Mouse (Mus musculus): ENCODE measurements around the gene Gm7075. TPM values are rescaled to one million over a fixed set of nuclear protein-coding genes. Genes with fewer than 3 reads are reported as not detected.

Gene Gm7075
- polyA plus RNA-seq, 1 experiment from 2014 or later, result not detected

DNA sequence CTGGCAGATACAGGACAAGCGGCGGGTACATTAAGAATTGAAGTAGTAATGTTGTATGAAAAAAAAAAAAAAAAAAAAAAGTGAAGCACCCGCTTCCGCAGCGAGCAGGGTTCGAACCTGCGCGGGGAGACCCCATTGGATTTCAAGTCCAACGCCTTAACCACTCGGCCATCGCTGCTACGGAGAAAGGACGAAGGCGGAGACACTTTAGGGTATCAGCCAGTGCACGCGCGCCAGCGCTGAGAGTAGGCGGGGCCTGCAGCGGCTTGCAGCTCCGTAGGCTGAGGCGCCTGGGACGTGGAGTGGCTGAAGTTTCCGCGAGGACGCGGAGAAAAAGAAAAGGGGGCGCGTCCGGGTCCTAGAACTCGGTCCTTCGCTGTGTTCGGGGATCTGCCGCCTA, 7.8 kb upstream of the Gm7075 start:
- DNase-seq (ENCODE audit: low spot score) (peak; percentile 99), ATAC-seq (ENCODE audit: low FRiP score, low TSS enrichment) (peak; percentile 95)
- peak overlapping the region; percentile 72 for H3K9ac ChIP-seq (ENCODE audit: low read length)
- peak overlapping the region; percentile 80 for H3K4me3 ChIP-seq (ENCODE audit: low read depth, low read length)
- TF ChIP-seq CTCF (IDR thresholded peaks at IDR 0.05; ENCODE audit: low read depth) (no peak), EP300 (optimal IDR thresholded peaks at IDR 0.05) (peak; percentile 47)
- H3K4me1 ChIP-seq (replicated peaks; ENCODE audit: control insufficient read depth, insufficient read depth), result no peaks in the 10 kb centered on the region
- H3K4me2 ChIP-seq (replicated peaks; ENCODE audit: low read depth), result peak overlapping the region; percentile 56
- H3K27me3 ChIP-seq (ENCODE audit: control insufficient read depth, insufficient read depth, low read length), result no peaks in the 10 kb centered on the region
- H3K36me3 ChIP-seq (ENCODE audit: control insufficient read depth, insufficient read depth, low read length), result no peaks in the 10 kb centered on the region
- under 1% methylated on average over 32 of the region's 34 CpGs for WGBS
- H3K9me3 ChIP-seq (ENCODE audit: control insufficient read depth, low read length), result no peaks in the 10 kb centered on the region
- H3K27ac ChIP-seq (replicated peaks), result peak overlapping the region; percentile 80

DNA sequence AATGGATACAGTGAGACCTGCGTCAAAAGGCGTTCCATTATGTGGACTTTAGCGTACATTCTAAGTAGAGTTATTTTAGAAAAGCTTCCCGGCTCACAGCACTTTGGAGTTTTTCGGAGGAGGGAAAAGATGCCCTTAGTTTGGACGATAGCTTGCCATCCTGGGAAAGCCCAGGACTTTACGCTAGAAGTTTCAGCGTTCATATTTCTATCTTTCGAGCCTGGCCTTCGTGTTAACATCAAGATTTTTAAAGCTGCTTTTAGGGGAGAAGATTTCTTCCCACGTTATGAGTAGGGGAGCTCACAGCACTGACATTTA, 7.4 kb upstream of the Gm7075 start:
- no peak for ATAC-seq (ENCODE audit: low FRiP score, low TSS enrichment)
- Histone ChIP-seq H3K4me1 (replicated peaks; ENCODE audit: control insufficient read depth, insufficient read depth) (no peaks in the 10 kb centered on the region), H3K9ac (ENCODE audit: low read length) (peak overlapping the region; percentile 55), H3K27me3 (ENCODE audit: control insufficient read depth, insufficient read depth, low read length) (no peaks in the 10 kb centered on the region), H3K4me3 (ENCODE audit: low read depth, low read length) (peak overlapping the region; percentile 80), H3K27ac (replicated peaks) (peak overlapping the region; percentile 35; the same call in 1 of the 2 replicates), H3K36me3 (ENCODE audit: control insufficient read depth, insufficient read depth, low read length) (no peaks in the 10 kb centered on the region), H3K9me3 (ENCODE audit: control insufficient read depth, low read length) (no peaks in the 10 kb centered on the region), H3K4me2 (replicated peaks; ENCODE audit: low read depth) (peak overlapping the region; percentile 56)
- under 1% methylated on average over 11 of the region's 11 CpGs for WGBS
- no peak for DNase-seq (ENCODE audit: low spot score)
- no peak for TF ChIP-seq EP300 (optimal IDR thresholded peaks at IDR 0.05)
- no peak for TF ChIP-seq CTCF (IDR thresholded peaks at IDR 0.05; ENCODE audit: low read depth)

DNA sequence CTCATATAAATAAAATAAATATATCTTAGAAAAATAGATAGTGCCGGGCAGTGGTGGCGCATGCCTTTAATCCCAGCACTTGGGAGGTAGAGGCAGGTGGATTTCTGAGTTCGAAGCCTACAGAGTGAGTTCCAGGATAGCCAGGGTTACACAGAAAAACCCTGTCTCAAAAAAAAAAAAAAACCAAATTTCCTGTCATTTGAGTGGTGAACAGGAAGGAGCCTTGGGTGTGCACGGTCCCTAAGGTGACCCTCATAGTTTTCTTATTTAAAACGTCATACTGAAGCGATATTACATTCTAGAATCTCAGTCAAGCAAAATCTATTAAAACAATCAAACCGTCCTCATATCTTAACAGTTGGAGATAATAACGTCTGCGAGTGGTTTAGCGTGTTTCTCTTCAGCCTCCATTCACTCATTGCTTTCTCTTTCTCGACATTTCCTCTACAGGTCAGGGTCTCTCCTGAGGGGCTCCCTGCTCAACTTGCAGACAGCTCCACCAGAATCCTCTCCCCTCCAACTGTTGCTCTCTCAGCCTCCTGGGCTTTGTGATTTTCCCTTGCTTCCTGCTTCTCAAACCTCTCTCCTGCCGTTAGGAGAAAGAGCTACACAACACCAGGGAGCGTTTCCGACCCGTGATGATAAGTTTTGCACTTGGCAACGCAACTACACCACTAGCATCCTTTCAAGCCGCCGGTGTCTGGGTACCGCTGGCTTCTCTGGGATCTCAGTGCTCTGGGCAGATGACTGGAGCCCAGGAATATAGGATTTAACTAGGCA, 6.8 kb upstream of the Gm7075 start:
- peak overlapping the region; percentile 55 for H3K9ac ChIP-seq (ENCODE audit: low read length)
- TF ChIP-seq EP300 (optimal IDR thresholded peaks at IDR 0.05) (no peak), CTCF (IDR thresholded peaks at IDR 0.05; ENCODE audit: low read depth) (no peak)
- no peaks in the 10 kb centered on the region for H3K4me1 ChIP-seq (replicated peaks; ENCODE audit: control insufficient read depth, insufficient read depth)
- H3K27ac ChIP-seq (replicated peaks), result peak overlapping the region; percentile 53; the same call in 1 of the 2 replicates
- no peak for ATAC-seq (ENCODE audit: low FRiP score, low TSS enrichment)
- peak overlapping the region; percentile 80 for H3K4me3 ChIP-seq (ENCODE audit: low read depth, low read length)
- no peaks in the 10 kb centered on the region for H3K27me3 ChIP-seq (ENCODE audit: control insufficient read depth, insufficient read depth, low read length)
- H3K4me2 ChIP-seq (replicated peaks; ENCODE audit: low read depth), result peak overlapping the region; percentile 56
- no peaks in the 10 kb centered on the region for H3K9me3 ChIP-seq (ENCODE audit: control insufficient read depth, low read length)
- no peaks in the 10 kb centered on the region for H3K36me3 ChIP-seq (ENCODE audit: control insufficient read depth, insufficient read depth, low read length)
- DNase-seq (ENCODE audit: low spot score), result peak; percentile 27
- WGBS, result 15% methylated on average over 19 of the region's 19 CpGs

DNA sequence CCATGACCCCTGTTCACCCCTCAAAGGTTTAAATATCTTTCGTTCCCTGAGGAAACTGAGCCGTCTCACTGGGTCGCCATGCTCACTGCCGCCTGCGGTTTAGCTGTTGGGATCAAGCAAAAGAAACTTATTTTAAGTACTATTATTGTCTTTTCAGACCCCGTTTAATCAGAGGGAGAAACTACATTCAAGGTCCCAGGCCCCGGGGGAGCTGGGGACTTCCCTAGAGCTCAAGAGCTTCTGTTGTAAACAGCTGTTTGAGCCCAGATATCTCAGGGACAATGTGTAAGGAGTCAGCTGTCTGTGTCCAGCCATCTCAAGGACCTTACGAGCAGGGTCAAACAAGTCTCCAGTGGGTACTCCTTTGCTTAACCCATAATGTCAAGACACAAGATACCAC, 5.6 kb upstream of the Gm7075 start:
- no peak for DNase-seq (ENCODE audit: low spot score)
- no peak for ATAC-seq (ENCODE audit: low FRiP score, low TSS enrichment)
- WGBS, result 80% methylated on average over 8 of the region's 8 CpGs
- H3K4me1 ChIP-seq (replicated peaks; ENCODE audit: control insufficient read depth, insufficient read depth), result no peaks in the 10 kb centered on the region
- no peaks in the 10 kb centered on the region for H3K9me3 ChIP-seq (ENCODE audit: control insufficient read depth, low read length)
- H3K4me2 ChIP-seq (replicated peaks; ENCODE audit: low read depth), result no peak overlapping the region
- no peaks in the 10 kb centered on the region for H3K27me3 ChIP-seq (ENCODE audit: control insufficient read depth, insufficient read depth, low read length)
- H3K27ac ChIP-seq (replicated peaks), result no peak overlapping the region
- H3K36me3 ChIP-seq (ENCODE audit: control insufficient read depth, insufficient read depth, low read length), result no peaks in the 10 kb centered on the region
- no peak for TF ChIP-seq CTCF (IDR thresholded peaks at IDR 0.05; ENCODE audit: low read depth)
- TF ChIP-seq EP300 (optimal IDR thresholded peaks at IDR 0.05), result no peak
- H3K4me3 ChIP-seq (ENCODE audit: low read depth, low read length), result no peak overlapping the region
- no peak overlapping the region for H3K9ac ChIP-seq (ENCODE audit: low read length)

DNA sequence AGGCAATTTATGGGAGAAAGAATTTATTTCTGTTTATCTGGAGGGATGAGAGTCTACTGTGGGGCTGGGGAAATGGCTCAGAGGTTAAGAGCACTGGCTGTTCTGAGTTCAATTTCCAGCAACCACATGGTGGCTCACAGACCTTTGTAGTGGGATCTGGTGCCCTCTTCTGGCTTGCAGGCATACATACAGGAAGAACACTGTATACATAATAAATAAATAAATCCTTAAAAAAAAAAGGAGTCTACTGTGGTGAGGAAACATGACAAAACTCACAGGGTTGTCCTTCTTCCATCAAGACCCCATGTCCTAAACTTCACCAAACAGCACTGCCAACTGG, 2.9 kb upstream of the Gm7075 start:
- ATAC-seq (ENCODE audit: low FRiP score, low TSS enrichment) (no peak), DNase-seq (ENCODE audit: low spot score) (no peak)
- no peak overlapping the region for H3K4me2 ChIP-seq (replicated peaks; ENCODE audit: low read depth)
- H3K4me1 ChIP-seq (replicated peaks; ENCODE audit: control insufficient read depth, insufficient read depth), result no peaks in the 10 kb centered on the region
- H3K27ac ChIP-seq (replicated peaks), result no peak overlapping the region
- no peak overlapping the region for H3K4me3 ChIP-seq (ENCODE audit: low read depth, low read length)
- H3K9ac ChIP-seq (ENCODE audit: low read length), result no peak overlapping the region
- no peaks in the 10 kb centered on the region for H3K9me3 ChIP-seq (ENCODE audit: control insufficient read depth, low read length)
- H3K27me3 ChIP-seq (ENCODE audit: control insufficient read depth, insufficient read depth, low read length), result no peaks in the 10 kb centered on the region
- TF ChIP-seq CTCF (IDR thresholded peaks at IDR 0.05; ENCODE audit: low read depth) (peak; percentile 63), EP300 (optimal IDR thresholded peaks at IDR 0.05) (no peak)
- H3K36me3 ChIP-seq (ENCODE audit: control insufficient read depth, insufficient read depth, low read length), result no peaks in the 10 kb centered on the region

DNA sequence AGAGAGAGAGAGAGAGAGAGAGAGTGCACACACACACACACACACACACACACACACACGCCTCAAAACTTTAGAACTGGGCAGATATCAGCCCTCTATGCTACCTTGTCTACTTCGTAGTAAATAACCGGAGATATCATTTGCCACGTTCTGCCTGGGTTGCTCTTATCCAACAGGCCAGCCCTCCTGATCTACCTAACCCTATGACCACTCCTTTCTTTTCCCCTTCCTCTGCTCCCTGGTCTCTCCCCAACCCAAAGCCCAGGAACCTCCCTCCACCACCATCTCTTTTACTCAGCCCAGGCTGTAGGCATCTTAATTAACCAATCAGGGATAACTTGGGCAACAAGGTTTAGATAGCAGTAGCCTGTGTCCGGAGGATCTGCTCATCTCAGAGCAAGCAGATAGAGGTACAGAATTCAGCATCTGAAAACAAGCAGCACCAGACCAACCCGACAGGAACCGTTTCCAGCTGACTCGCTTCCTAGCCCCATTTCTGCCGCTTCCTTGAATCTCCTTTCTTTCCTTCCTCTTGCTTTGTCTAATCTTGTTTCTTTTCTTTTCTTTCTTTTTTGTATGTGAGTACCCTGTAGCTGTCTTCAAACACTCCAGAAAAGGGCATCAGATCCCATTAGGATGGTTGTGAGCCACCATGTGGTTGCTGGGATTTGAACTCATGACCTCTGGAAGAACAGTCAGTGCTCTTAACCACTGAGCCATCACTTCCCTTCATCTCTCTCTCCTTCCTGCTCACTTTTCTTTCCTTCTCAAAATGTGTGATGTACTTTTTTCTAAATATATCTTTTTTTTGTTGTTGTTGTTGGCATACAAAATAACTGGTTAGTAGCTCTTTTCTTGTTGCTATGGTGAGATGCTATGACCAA, 2.2 kb upstream of the Gm7075 start:
- WGBS, result 82% methylated on average over 9 of the region's 9 CpGs
- DNase-seq (ENCODE audit: low spot score) (no peak), ATAC-seq (ENCODE audit: low FRiP score, low TSS enrichment) (no peak)
- no peak for TF ChIP-seq EP300 (optimal IDR thresholded peaks at IDR 0.05)
- TF ChIP-seq CTCF (IDR thresholded peaks at IDR 0.05; ENCODE audit: low read depth), result no peak
- H3K4me2 ChIP-seq (replicated peaks; ENCODE audit: low read depth), result no peak overlapping the region
- no peaks in the 10 kb centered on the region for H3K4me1 ChIP-seq (replicated peaks; ENCODE audit: control insufficient read depth, insufficient read depth)
- no peak overlapping the region for H3K27ac ChIP-seq (replicated peaks)
- H3K9ac ChIP-seq (ENCODE audit: low read length), result no peak overlapping the region
- no peaks in the 10 kb centered on the region for H3K9me3 ChIP-seq (ENCODE audit: control insufficient read depth, low read length)
- no peak overlapping the region for H3K4me3 ChIP-seq (ENCODE audit: low read depth, low read length)
- no peaks in the 10 kb centered on the region for H3K27me3 ChIP-seq (ENCODE audit: control insufficient read depth, insufficient read depth, low read length)
- H3K36me3 ChIP-seq (ENCODE audit: control insufficient read depth, insufficient read depth, low read length), result no peaks in the 10 kb centered on the region

Measured in stomach, postnatal 0 days (tissue).